Mouse (Mus musculus): ENCODE data around the gene Cyct. TPM values are rescaled to one million over a fixed set of nuclear protein-coding genes. Genes with fewer than 3 reads are reported as not detected.
A peak's percentile ranks its signal among the peaks of the same experiment; 100 is the strongest.

The Cyct gene
- polyA plus RNA-seq, 1 experiment from 2014 or later = not detected

DNA sequence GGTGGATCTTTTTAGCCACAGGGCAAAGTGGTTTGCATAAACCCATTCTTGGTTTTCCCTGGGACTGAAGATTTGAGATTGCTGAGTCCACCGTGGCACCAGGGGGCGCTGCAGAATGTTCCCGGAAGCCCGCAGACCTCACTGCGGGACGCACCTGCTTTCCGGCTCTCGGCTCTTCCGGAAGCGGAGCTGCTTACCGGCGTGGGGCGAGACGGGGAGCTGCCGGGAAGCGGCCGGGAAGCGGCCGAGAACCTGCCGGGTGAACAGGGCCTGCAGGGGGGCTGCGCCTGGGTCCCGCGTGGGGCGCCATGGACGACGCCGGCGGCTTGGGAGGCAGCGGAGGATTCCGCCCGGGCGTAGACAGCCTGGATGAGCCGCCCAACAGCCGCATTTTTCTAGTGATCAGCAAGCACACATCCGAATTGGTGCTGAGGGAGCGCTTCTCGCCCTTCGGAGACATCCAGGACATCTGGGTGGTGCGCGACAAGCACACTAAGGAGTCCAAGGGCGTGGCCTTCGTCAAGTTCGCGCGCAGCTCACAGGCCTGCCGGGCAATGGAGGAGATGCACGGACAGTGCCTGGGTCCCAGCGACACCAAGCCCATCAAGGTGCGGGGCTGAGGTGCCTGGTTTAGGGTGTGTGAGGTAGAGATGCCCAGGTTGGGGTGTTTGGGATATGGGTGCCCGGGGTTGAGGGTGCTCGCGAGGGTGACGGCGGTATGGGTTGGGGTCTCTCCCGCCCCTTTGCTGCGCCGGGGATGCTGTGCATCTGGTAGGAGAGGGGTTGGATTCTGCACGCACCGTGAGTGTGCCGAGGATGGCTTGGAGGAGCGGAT, 9.8 kb upstream of the Cyct start, which contains the start of gene Rbm45:
Gene Rbm45, plus strand, starts transcription at position 164 of the 835 bp plus-strand sequence.
- Histone ChIP-seq H3K4me3 (peak within 1 kb of the TSS; percentile 78), H3K9me3 (no peaks in the 10 kb centered on the region), H3K4me1 (replicated peaks) (peaks cover 14% of the 10 kb centered on the region), H3K27ac (peak within 1 kb of the TSS; percentile 92), H3K27me3 (ENCODE audit: insufficient read depth, poor library complexity, severe bottlenecking) (no peaks in the 10 kb centered on the region), H3K36me3 (peaks cover 35% of the 10 kb centered on the region)
- peak; percentile 87 for DNase-seq (ENCODE audit: low spot score)
- under 1% methylated on average over 61 of the region's 61 CpGs for WGBS

- Histone ChIP-seq H3K4me1 (replicated peaks) (peaks cover 14% of the 10 kb centered on the region), H3K9me3 (no peaks in the 10 kb centered on the region), H3K27me3 (ENCODE audit: insufficient read depth, poor library complexity, severe bottlenecking) (no peaks in the 10 kb centered on the region), H3K4me3 (no peak overlapping the region), H3K27ac (no peak overlapping the region), H3K36me3 (peaks cover 25% of the 10 kb centered on the region)
- WGBS = 77% methylated on average over 13 of the region's 13 CpGs
- DNase-seq (ENCODE audit: low spot score) = no peak
Observed at GRCm38 (mm10) chr2:76368861-76369660, 8.8 kb upstream of the Cyct start.

GRCm38 (mm10) chr2:76367188-76367922, 7.1 kb upstream of the Cyct start:
- Histone ChIP-seq H3K4me3 (no peak overlapping the region), H3K36me3 (peaks cover 8% of the 10 kb centered on the region; the same call in 1 of the 2 replicates), H3K9me3 (no peaks in the 10 kb centered on the region), H3K4me1 (replicated peaks) (peaks cover 14% of the 10 kb centered on the region), H3K27ac (no peak overlapping the region), H3K27me3 (ENCODE audit: insufficient read depth, poor library complexity, severe bottlenecking) (no peaks in the 10 kb centered on the region)
- DNase-seq (ENCODE audit: low spot score) = peak; percentile 76
- 21% methylated on average over 9 of the region's 9 CpGs for WGBS

- 72% methylated on average over 4 of the region's 4 CpGs for WGBS
- DNase-seq (ENCODE audit: low spot score) = no peak
- Histone ChIP-seq H3K27ac (no peak overlapping the region), H3K27me3 (ENCODE audit: insufficient read depth, poor library complexity, severe bottlenecking) (no peaks in the 10 kb centered on the region), H3K4me1 (replicated peaks) (peaks cover 4% of the 10 kb centered on the region), H3K4me3 (no peak overlapping the region), H3K36me3 (no peaks in the 10 kb centered on the region), H3K9me3 (no peaks in the 10 kb centered on the region)
Observed at GRCm38 (mm10) chr2:76365811-76366210, 5.6 kb upstream of the Cyct start.

GRCm38 (mm10) chr2:76362111-76362510, 1.9 kb upstream of the Cyct start:
- Histone ChIP-seq H3K27ac (no peak overlapping the region), H3K36me3 (no peaks in the 10 kb centered on the region), H3K9me3 (no peaks in the 10 kb centered on the region), H3K4me1 (replicated peaks) (no peaks in the 10 kb centered on the region), H3K27me3 (ENCODE audit: insufficient read depth, poor library complexity, severe bottlenecking) (no peaks in the 10 kb centered on the region), H3K4me3 (no peak overlapping the region)
- DNase-seq (ENCODE audit: low spot score) = peak; percentile 29
- 55% methylated on average over 2 of the region's 2 CpGs for WGBS

- Histone ChIP-seq H3K36me3 (no peaks in the 10 kb centered on the region), H3K27me3 (ENCODE audit: insufficient read depth, poor library complexity, severe bottlenecking) (no peaks in the 10 kb centered on the region), H3K4me3 (no peak overlapping the region), H3K9me3 (no peaks in the 10 kb centered on the region), H3K27ac (no peak overlapping the region), H3K4me1 (replicated peaks) (no peaks in the 10 kb centered on the region)
- 85% methylated on average over 6 of the region's 6 CpGs for WGBS
- no peak for DNase-seq (ENCODE audit: low spot score)
Observed at GRCm38 (mm10) chr2:76347839-76348238, 12.4 kb downstream of the Cyct start.

DNA sequence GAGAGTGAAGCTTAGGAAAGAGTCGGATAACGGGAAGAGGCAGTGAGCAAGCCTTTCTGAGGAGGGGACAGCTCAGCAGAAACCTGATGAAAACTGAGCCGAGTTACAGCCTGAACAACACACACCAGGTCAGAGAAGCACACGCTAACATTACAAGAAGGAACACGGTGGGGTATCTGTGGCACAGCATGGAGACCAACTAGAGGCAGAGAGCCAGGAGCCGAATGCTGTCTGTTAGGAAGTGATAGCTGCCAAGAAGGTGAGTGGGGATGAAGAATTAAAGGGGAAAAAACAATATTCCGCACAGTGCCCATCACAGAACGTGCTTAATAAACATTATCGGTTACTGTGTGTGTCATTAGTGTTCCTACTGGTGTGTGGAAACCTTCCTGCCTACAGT, 18.1 kb downstream of the Cyct start:
- H3K27ac ChIP-seq = no peak overlapping the region
- H3K9me3 ChIP-seq = no peaks in the 10 kb centered on the region
- H3K27me3 ChIP-seq (ENCODE audit: insufficient read depth, poor library complexity, severe bottlenecking) = peaks cover 30% of the 10 kb centered on the region
- DNase-seq (ENCODE audit: low spot score) = no peak
- WGBS = 91% methylated on average over 9 of the region's 9 CpGs
- no peaks in the 10 kb centered on the region for H3K36me3 ChIP-seq
- no peak overlapping the region for H3K4me3 ChIP-seq
- H3K4me1 ChIP-seq (replicated peaks) = peaks cover 12% of the 10 kb centered on the region

DNA sequence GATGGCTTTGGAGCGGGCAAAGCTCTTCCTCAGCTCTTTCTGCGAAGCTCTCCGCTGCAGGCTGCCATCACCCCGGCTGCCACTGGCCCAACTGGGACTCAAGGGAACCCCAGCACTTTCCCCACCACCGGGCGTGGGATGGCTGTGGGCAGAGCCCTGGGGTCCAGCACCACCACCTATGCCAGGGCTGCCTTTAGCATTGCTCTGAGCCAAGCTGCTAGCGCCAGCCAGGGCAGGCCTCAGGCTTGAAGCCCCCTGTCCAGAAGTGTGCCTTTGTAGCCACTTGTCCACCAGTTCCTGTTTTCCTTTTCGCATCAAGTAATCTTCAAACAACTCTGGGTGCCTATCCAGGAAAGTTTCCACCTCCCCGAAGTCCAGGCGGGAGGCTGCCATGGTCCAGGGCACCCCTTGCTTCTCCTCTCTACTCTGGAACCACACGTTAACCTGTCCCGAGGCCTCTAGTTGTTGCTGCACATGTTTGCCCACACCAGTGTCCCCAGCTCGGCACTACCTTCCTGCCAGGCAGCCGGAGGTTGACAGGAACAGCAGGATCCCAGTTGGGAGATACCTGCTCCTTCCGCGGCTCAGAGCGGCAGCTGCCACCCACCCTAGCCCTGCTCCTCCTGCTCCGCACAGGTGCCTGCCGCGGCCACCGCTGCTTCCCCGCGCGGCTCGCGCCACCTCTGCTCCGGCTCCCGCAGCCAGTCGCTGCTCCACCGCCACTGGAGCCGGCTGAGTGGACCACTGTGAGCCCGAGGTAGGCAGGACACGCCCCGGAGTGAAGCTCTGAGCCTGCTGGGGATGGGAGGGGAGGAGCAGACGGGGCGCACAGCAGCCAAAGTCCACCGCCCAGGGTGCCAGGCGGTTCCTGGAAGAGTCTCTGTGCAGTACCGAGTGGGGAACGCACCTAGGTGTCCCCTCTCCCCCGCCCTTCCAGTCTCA, 21.8 kb downstream of the Cyct start, which contains the start of gene Pde11a:
Gene Pde11a, minus strand, starts transcription at position 560 of the 942 bp plus-strand sequence.
- peak within 1 kb of the TSS; percentile 62 for H3K27ac ChIP-seq
- H3K4me1 ChIP-seq (replicated peaks) = peaks cover 12% of the 10 kb centered on the region
- WGBS = 17% methylated on average over 41 of the region's 41 CpGs
- peak within 1 kb of the TSS; percentile 60 for H3K4me3 ChIP-seq
- H3K9me3 ChIP-seq = no peaks in the 10 kb centered on the region
- H3K36me3 ChIP-seq = no peaks in the 10 kb centered on the region
- peaks cover 38% of the 10 kb centered on the region for H3K27me3 ChIP-seq (ENCODE audit: insufficient read depth, poor library complexity, severe bottlenecking)
- DNase-seq (ENCODE audit: low spot score) = peak; percentile 41

DNA sequence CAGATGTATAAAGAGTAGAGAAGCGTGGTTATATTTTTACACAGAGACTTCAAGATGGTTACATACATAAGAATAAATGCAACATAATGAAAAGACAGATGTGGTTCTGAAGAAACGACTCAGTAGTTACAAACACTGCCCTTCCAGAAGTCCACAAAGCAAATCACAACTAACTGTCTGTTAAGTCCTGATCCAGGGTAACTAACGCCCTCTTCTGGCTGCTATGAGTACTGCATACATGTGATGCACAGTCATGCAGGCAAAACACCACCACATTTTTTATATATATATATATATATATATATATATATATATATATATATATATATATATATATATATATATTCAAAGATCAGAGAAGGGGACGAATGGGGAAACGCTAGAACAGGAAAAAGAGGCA, 25.7 kb downstream of the Cyct start:
- WGBS = 77% methylated on average over 5 of the region's 5 CpGs
- no peak for DNase-seq (ENCODE audit: low spot score)
- H3K27ac ChIP-seq = no peak overlapping the region
- H3K9me3 ChIP-seq = no peaks in the 10 kb centered on the region
- peaks cover 32% of the 10 kb centered on the region for H3K27me3 ChIP-seq (ENCODE audit: insufficient read depth, poor library complexity, severe bottlenecking)
- no peaks in the 10 kb centered on the region for H3K36me3 ChIP-seq
- H3K4me1 ChIP-seq (replicated peaks) = peaks cover 12% of the 10 kb centered on the region
- no peak overlapping the region for H3K4me3 ChIP-seq

GRCm38 (mm10) chr2:76332161-76332805, 28.0 kb downstream of the Cyct start:
- H3K9me3 ChIP-seq = no peaks in the 10 kb centered on the region
- H3K36me3 ChIP-seq = no peaks in the 10 kb centered on the region
- 80% methylated on average over 11 of the region's 11 CpGs for WGBS
- H3K4me3 ChIP-seq = no peak overlapping the region
- peaks cover 7% of the 10 kb centered on the region for H3K4me1 ChIP-seq (replicated peaks)
- peaks cover 9% of the 10 kb centered on the region for H3K27me3 ChIP-seq (ENCODE audit: insufficient read depth, poor library complexity, severe bottlenecking)
- H3K27ac ChIP-seq = no peak overlapping the region
- no peak for DNase-seq (ENCODE audit: low spot score)

- Histone ChIP-seq H3K4me3 (no peak overlapping the region), H3K27ac (no peak overlapping the region), H3K36me3 (no peaks in the 10 kb centered on the region), H3K27me3 (ENCODE audit: insufficient read depth, poor library complexity, severe bottlenecking) (no peaks in the 10 kb centered on the region), H3K4me1 (replicated peaks) (peaks cover 7% of the 10 kb centered on the region), H3K9me3 (no peaks in the 10 kb centered on the region)
- 91% methylated on average over 5 of the region's 5 CpGs for WGBS
- DNase-seq (ENCODE audit: low spot score) = no peak
Observed at GRCm38 (mm10) chr2:76330081-76330480, 30.2 kb downstream of the Cyct start.

Measured in hindbrain, embryonic 10.5 days (tissue).